Mouse (Mus musculus) liver, adult 2 months (tissue): ENCODE measurements around the gene Il31ra. TPM values are rescaled to one million over a fixed set of nuclear protein-coding genes. Genes with fewer than 3 reads are reported as not detected.

Experiments used
- DNase-seq: peaks from one replicate; pipeline ENCODE4 v3.0.0-alpha.2; 2011; ENCODE audit warnings: low read depth, low spot score; ENCODE audit errors: extremely low read depth
- H3K27ac ChIP-seq: fragments of 200-500 bp; replicated peaks from 2 replicates; pipeline ENCODE4 v1.5.1; 2012; ENCODE audit warnings: low read depth, mild to moderate bottlenecking, control low read depth, inconsistent platforms, low read length; ENCODE audit not compliant: insufficient read depth
- H3K27me3 ChIP-seq: fragments of 200-500 bp; 2 replicates; pipeline ENCODE4 v1.6.1; 2012; ENCODE audit warnings: mild to moderate bottlenecking, moderate library complexity, low read length, inconsistent platforms; ENCODE audit not compliant: control insufficient read depth, insufficient read depth
- H3K36me3 ChIP-seq: fragments of 200-500 bp; 2 replicates; pipeline ENCODE4 v1.6.1; 2012; ENCODE audit warnings: low read length, inconsistent platforms; ENCODE audit not compliant: control insufficient read depth, insufficient read depth
- H3K4me1 ChIP-seq: fragments of 200-500 bp; 2 replicates; pipeline ENCODE4 v1.6.1; 2011; ENCODE audit warnings: low read length; ENCODE audit not compliant: control insufficient read depth, insufficient read depth
- H3K4me3 ChIP-seq: fragments of 200-500 bp; 2 replicates; pipeline ENCODE4 v1.5.1; 2011; ENCODE audit warnings: low read depth, mild to moderate bottlenecking, control low read depth, low read length, moderate library complexity; ENCODE audit not compliant: insufficient read depth
- H3K79me2 ChIP-seq: fragments of 200-500 bp; 2 replicates; pipeline ENCODE4 v1.6.1; 2012; ENCODE audit warnings: inconsistent platforms, mild to moderate bottlenecking, low read length, moderate library complexity; ENCODE audit not compliant: control insufficient read depth, insufficient read depth
- H3K9ac ChIP-seq: fragments of 200-500 bp; 2 replicates; pipeline ENCODE4 v1.6.1; 2012; ENCODE audit warnings: low read depth, mild to moderate bottlenecking, control low read depth, inconsistent platforms, low read length
- CTCF ChIP-seq: fragments of 200-500 bp; IDR thresholded peaks from 2 replicates; pipeline ENCODE4 v1.5.1; 2011; ENCODE audit warnings: low read depth, low read length, control low read depth
- POLR2A ChIP-seq: fragments of 200-500 bp; IDR thresholded peaks from 2 replicates; pipeline ENCODE4 v1.6.1; 2011; ENCODE audit warnings: low read length, control low read depth; ENCODE audit not compliant: insufficient read depth; ENCODE audit errors: extremely low read depth
- WGBS: fragments of 180-500 bp; shearing (Covaris S2); methylation state at CpG from one replicate; pipeline ENCODE4 v1.1.7; 2018; 5-methylcytosine and 5-hydroxymethylcytosine counted together
- polyA plus RNA-seq: library from polyadenylated mRNA; depleted of rRNA; stranded (reverse); fragments of >200 nt; gene quantifications from 2 replicates; pipeline ENCODE4 v1.2.3, GENCODE M21; 2012
- total RNA-seq: library from RNA; depleted of rRNA; stranded (reverse); fragments of >200 nt; gene quantifications from 2 replicates; pipeline ENCODE4 v1.2.3, GENCODE M21; 2014

The Il31ra gene
- total and polyA plus RNA-seq, 2 experiments, result not detected

- Histone ChIP-seq H3K27ac (no peak overlapping the region), H3K4me3 (no peak overlapping the region), H3K9ac (no peak overlapping the region), H3K4me1 (peaks cover 2% of the 10 kb centered on the region; the same call in 1 of the 2 replicates), H3K27me3 (no peaks in the 10 kb centered on the region), H3K79me2 (no peaks in the 10 kb centered on the region), H3K36me3 (no peaks in the 10 kb centered on the region)
- peak; percentile 14 for DNase-seq
- 91% methylated on average over 2 of the region's 2 CpGs for WGBS
- TF ChIP-seq CTCF, result no peak
- no peak for TF ChIP-seq POLR2A
These were observed 8.4 kb upstream of the Il31ra start for GRCm38 (mm10) chr13:112602607-112603006.

DNA sequence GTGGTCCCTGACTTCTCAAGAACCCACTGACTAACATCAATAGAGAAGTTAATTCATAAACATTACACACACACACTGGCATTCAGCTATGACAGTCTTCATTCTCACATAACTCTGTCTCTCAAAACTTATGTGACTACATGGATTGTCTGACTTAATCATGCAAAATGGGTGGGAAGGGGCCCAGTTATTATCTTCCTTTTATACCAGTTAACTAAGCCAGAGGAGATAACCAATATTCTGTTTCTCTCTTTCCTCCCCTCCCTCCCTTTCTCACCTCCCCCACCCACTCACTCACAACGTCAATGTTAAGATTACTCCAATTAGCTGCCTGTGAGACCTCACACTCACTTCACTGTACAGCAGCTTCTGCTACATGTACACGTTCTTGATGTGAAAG lies 3.9 kb downstream of the Il31ra start:
- H3K79me2 ChIP-seq, result no peaks in the 10 kb centered on the region
- H3K4me3 ChIP-seq, result no peak overlapping the region
- 46% methylated on average over 2 of the region's 2 CpGs for WGBS
- no peaks in the 10 kb centered on the region for H3K4me1 ChIP-seq
- no peak for DNase-seq
- no peak for TF ChIP-seq CTCF
- TF ChIP-seq POLR2A, result no peak
- no peaks in the 10 kb centered on the region for H3K27me3 ChIP-seq
- no peak overlapping the region for H3K27ac ChIP-seq
- H3K36me3 ChIP-seq, result no peaks in the 10 kb centered on the region
- H3K9ac ChIP-seq, result no peak overlapping the region

GRCm38 (mm10) chr13:112589625-112590024 lies 4.5 kb downstream of the Il31ra start:
- no peaks in the 10 kb centered on the region for H3K4me1 ChIP-seq
- H3K9ac ChIP-seq, result no peak overlapping the region
- no peaks in the 10 kb centered on the region for H3K79me2 ChIP-seq
- H3K4me3 ChIP-seq, result no peak overlapping the region
- TF ChIP-seq POLR2A (no peak), CTCF (no peak)
- no peaks in the 10 kb centered on the region for H3K27me3 ChIP-seq
- DNase-seq, result no peak
- H3K36me3 ChIP-seq, result no peaks in the 10 kb centered on the region
- H3K27ac ChIP-seq, result no peak overlapping the region

DNA sequence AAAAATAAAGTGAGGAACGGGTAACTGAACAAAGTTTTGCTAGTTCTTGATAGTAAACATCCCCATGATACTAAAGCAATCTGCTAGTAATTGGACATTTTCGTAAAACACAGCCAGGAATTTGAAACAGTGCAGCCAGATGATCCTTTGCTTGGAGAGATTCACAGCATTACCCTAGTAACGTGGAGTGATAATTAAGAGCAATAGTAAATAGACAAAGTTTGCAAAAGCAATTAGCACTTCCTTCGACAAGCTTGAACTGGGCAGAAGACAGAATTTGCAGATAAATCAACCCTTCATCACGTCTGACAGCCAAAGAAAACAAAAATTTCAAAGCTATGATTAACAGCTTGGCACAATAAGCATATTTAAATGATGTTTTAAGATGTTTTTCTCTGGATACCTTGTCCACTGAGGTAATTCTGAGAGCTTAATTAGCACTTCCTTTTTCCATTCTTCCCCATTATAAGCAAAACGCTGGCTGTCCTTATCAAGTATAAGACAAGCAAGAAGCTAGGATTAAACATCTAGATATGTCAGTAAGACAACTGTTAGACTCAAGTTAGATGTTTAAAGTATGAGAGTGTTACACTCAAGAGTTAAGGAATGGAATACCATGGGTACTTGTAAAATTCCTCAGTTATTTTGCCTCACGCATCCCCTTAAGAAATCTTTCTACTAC lies 9.5 kb downstream of the Il31ra start:
- no peak for DNase-seq
- Histone ChIP-seq H3K79me2 (no peaks in the 10 kb centered on the region), H3K27me3 (no peaks in the 10 kb centered on the region), H3K4me1 (no peaks in the 10 kb centered on the region), H3K27ac (no peak overlapping the region), H3K9ac (no peak overlapping the region), H3K4me3 (no peak overlapping the region), H3K36me3 (no peaks in the 10 kb centered on the region)
- TF ChIP-seq CTCF, result no peak
- no peak for TF ChIP-seq POLR2A
- WGBS, result 48% methylated on average over 7 of the region's 7 CpGs

GRCm38 (mm10) chr13:112582291-112582690 lies 11.9 kb downstream of the Il31ra start:
- Histone ChIP-seq H3K9ac (no peak overlapping the region), H3K27ac (no peak overlapping the region), H3K27me3 (no peaks in the 10 kb centered on the region), H3K36me3 (no peaks in the 10 kb centered on the region), H3K4me1 (no peaks in the 10 kb centered on the region), H3K4me3 (no peak overlapping the region), H3K79me2 (no peaks in the 10 kb centered on the region)
- DNase-seq, result no peak
- no peak for TF ChIP-seq POLR2A
- TF ChIP-seq CTCF, result no peak
- WGBS, result 89% methylated on average over 8 of the region's 8 CpGs

- Histone ChIP-seq H3K9ac (no peak overlapping the region), H3K27ac (no peak overlapping the region), H3K36me3 (no peaks in the 10 kb centered on the region), H3K79me2 (no peaks in the 10 kb centered on the region), H3K4me3 (no peak overlapping the region), H3K27me3 (no peaks in the 10 kb centered on the region), H3K4me1 (no peaks in the 10 kb centered on the region)
- DNase-seq, result no peak
- WGBS, result 93% methylated on average over 3 of the region's 3 CpGs
- TF ChIP-seq CTCF, result no peak
These were observed 12.4 kb downstream of the Il31ra start for GRCm38 (mm10) chr13:112581796-112582195.
